Mouse (Mus musculus) lung, adult 2 months (tissue): ENCODE data around the gene Ikzf1.

Experiments used
- CTCF ChIP-seq: fragments of 200-500 bp; IDR thresholded peaks from 2 replicates; pipeline ENCODE4 v1.5.1; 2011; ENCODE audit warnings: mild to moderate bottlenecking, low read length, control low read depth; ENCODE audit not compliant: insufficient read depth
- POLR2A ChIP-seq: fragments of 200-500 bp; IDR thresholded peaks from 2 replicates; pipeline ENCODE4 v1.6.1; 2011; ENCODE audit warnings: low read depth, mild to moderate bottlenecking, control low read depth, low read length, borderline replicate concordance; ENCODE audit errors: extremely low read depth

DNA sequence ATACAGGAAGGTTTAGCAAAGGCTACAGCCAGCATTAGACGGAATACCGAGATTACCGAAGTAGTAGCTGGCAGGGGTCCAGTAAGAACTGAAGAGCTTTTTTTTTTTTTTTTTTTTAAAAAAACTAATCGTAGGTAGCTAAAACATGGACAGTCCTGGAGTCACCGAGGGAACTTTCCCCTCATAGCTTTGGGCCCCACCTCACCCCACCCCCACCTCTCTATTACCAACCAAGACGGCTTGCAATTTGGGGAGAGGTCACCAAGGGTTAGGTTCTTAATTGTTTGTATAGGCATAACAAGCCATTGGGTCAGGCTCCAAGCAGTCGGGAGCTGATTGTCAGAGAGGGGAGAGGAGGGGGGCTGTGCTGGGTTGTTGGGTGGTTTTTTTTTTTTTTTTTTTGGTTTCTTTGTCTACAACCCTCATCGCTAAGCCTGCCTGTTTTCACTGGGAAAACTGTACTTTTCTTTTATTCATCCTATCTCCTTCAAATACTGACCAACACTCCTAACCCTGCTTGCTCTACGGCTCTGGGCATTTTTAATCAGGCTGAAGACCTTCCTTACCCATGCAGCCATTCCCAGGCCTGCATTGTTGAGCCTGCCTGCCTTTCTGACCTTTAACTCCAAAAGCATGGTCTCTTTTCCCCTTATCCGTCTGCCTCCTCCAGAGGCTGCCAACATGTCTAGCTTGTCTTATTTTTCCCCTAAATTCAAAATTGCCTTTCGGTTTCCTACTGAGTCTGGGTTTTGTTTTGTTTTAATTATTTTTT is 124.8 kb downstream of the Ikzf1 start:
- TF ChIP-seq POLR2A (no peak), CTCF (no peak)
